Comparison of ENCODE assay signal across 8 mouse cellular contexts in the genomic region with DNA sequence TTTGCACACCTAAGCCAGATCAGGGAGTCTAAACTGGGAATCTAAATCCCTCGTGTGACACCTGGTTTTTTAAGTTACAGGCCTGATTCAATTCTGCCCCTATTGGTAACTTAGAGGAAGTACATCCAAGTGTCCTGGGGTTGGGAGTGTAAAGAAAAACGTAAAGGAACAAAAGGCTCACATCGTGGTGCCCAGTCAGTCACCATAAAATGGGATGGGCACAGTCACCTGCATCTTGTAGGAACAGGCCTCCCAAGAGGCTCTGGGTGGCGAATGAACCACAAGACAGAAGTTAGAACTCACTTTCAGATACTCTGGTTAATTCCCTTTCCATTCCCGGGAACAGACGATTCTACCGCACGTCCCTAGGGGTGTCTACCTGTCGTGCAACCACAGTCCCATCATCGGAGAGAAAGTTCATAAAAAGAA. TPM values are rescaled to one million over a fixed set of nuclear protein-coding genes. Genes with fewer than 3 reads are reported as not detected.
A peak's percentile ranks its signal among the peaks of the same experiment; 100 is the strongest.
DNase-seq lines count a peak whose midpoint lies in the region; ATAC-seq and TF ChIP-seq lines count a peak whose summit lies in the region.

No protein-coding gene starts in this region.

- WGBS in heart, adult 2 months, result 18% methylated on average over 10 of the region's 10 CpGs
- WGBS in forebrain, embryonic 14.5 days, result 1% methylated on average over 10 of the region's 10 CpGs
- WGBS in liver, embryonic 11.5 days, result 2% methylated on average over 10 of the region's 10 CpGs
- 10% methylated on average over 10 of the region's 10 CpGs for WGBS in small intestine, adult 2 months

- peak; percentile 76 for TF ChIP-seq CTCF in heart, adult 2 months (IDR thresholded peaks at IDR 0.05)
- peak in 2 of 3 experiments; percentile 58 to 70; a peak in 4 of 6 replicates for TF ChIP-seq CTCF in MEL (IDR thresholded peaks at IDR 0.05 in 2 of 3, conservative IDR thresholded peaks at IDR 0.05 in 1 of 3; ENCODE audit: control insufficient read depth in 1 of 3, insufficient read depth in 1 of 3, low read depth in 2 of 3, low read length in 3 of 3, poor library complexity in 1 of 3, severe bottlenecking in 1 of 3)
- peak; percentile 29; the same call in 1 of the 2 replicates for TF ChIP-seq CTCF in small intestine, adult 2 months (IDR thresholded peaks at IDR 0.05; ENCODE audit: extremely low read depth, insufficient read length, insufficient replicate concordance, low read depth, low read length)

- H3K27ac ChIP-seq in heart, adult 2 months, result peak overlapping the region; percentile 80
- H3K27ac ChIP-seq in MEL (ENCODE audit: control insufficient read depth, low read depth, low read length), result no peak overlapping the region; the same call in 1 of the 2 replicates
- H3K27ac ChIP-seq in forebrain, embryonic 14.5 days (ENCODE audit: low read depth, low read length), result no peak overlapping the region
- no peak overlapping the region for H3K27ac ChIP-seq in liver, embryonic 11.5 days (ENCODE audit: low read depth, low read length)
- H3K27ac ChIP-seq in small intestine, adult 2 months (ENCODE audit: insufficient read depth, low read depth, low read length), result peak overlapping the region; percentile 43

- peak; percentile 24 for TF ChIP-seq RAD21 in MEL (IDR thresholded peaks at IDR 0.05; ENCODE audit: low read depth, low read length)

- intact Hi-C loops in heart, adult 2 months (cut with DNase I), result loop anchor here (2.0 kb wide), 2 partner anchors 17 to 91 kb away; no protein-coding TSS in a partner anchor
- intact Hi-C loops in heart, postnatal 14 days (cut with DNase I), result loop anchor here (2.0 kb wide), 1 partner anchor 29 kb away; no protein-coding TSS in a partner anchor

- no peaks in the 10 kb centered on the region for H3K36me3 ChIP-seq in heart, adult 2 months (ENCODE audit: control insufficient read depth, insufficient read depth, low read length)
- H3K36me3 ChIP-seq in MEL (ENCODE audit: control insufficient read depth in 1 of 2, insufficient read depth in 2 of 2, low read length in 2 of 2), result peaks cover 0 to 34% of the 10 kb centered on the region in 2 experiments; a peak in 3 of 4 replicates
- H3K36me3 ChIP-seq in forebrain, embryonic 14.5 days (ENCODE audit: control insufficient read depth, insufficient read depth, low read length), result no peaks in the 10 kb centered on the region
- H3K36me3 ChIP-seq in liver, embryonic 11.5 days (ENCODE audit: control insufficient read depth, insufficient read depth, low read length), result no peaks in the 10 kb centered on the region
- H3K36me3 ChIP-seq in small intestine, adult 2 months (ENCODE audit: control insufficient read depth, insufficient read depth, low read length), result no peaks in the 10 kb centered on the region

- ATAC-seq in forebrain, embryonic 14.5 days, result no peak
- ATAC-seq in liver, embryonic 11.5 days (replicated peaks; ENCODE audit: low FRiP score), result no peak

- 0 out of 2 replicates have a peak, but pooled peaks cover 1% of the 10 kb centered on the region for H3K79me2 ChIP-seq in heart, adult 2 months (replicated peaks; ENCODE audit: control insufficient read depth, insufficient read depth, low read length)
- H3K79me2 ChIP-seq in MEL (ENCODE audit: control insufficient read depth, insufficient read depth, low read length, poor library complexity), result peaks cover 63% of the 10 kb centered on the region

- no peaks in the 10 kb centered on the region for H3K9me3 ChIP-seq in MEL (replicated peaks; ENCODE audit: insufficient read depth, low read length)
- H3K9me3 ChIP-seq in forebrain, embryonic 14.5 days (replicated peaks; ENCODE audit: control insufficient read depth, low read length), result no peaks in the 10 kb centered on the region
- H3K9me3 ChIP-seq in liver, embryonic 11.5 days (ENCODE audit: control insufficient read depth, low read length), result no peaks in the 10 kb centered on the region

- peaks cover 1% of the 10 kb centered on the region for H3K4me1 ChIP-seq in heart, adult 2 months (ENCODE audit: control insufficient read depth, insufficient read depth, low read length)
- peaks cover 19 to 48% of the 10 kb centered on the region in 2 experiments for H3K4me1 ChIP-seq in MEL (ENCODE audit: control insufficient read depth in 1 of 2, insufficient read depth in 2 of 2, low read length in 2 of 2)
- 0 out of 2 replicates have a peak, but pooled peaks cover 5% of the 10 kb centered on the region for H3K4me1 ChIP-seq in forebrain, embryonic 14.5 days (ENCODE audit: control insufficient read depth, insufficient read depth, low read length)
- H3K4me1 ChIP-seq in liver, embryonic 11.5 days (replicated peaks; ENCODE audit: control insufficient read depth, insufficient read depth, low read length), result peaks cover 22% of the 10 kb centered on the region
- peaks cover 26% of the 10 kb centered on the region for H3K4me1 ChIP-seq in small intestine, adult 2 months (ENCODE audit: control insufficient read depth, insufficient read depth, insufficient read length, low read length)

- TF ChIP-seq POLR2A in heart, adult 2 months (IDR thresholded peaks at IDR 0.05; ENCODE audit: insufficient read depth, low read depth, low read length), result no peak
- TF ChIP-seq POLR2A in MEL (IDR thresholded peaks at IDR 0.05; ENCODE audit: control insufficient read depth in 1 of 2, insufficient read depth in 1 of 2, low read depth in 1 of 2, low read length in 2 of 2, poor library complexity in 1 of 2), result no peak
- no peak for TF ChIP-seq POLR2A in small intestine, adult 2 months (IDR thresholded peaks at IDR 0.05; ENCODE audit: low read depth, low read length)

- H3K9ac ChIP-seq in heart, adult 2 months (ENCODE audit: low read depth, low read length), result peak overlapping the region; percentile 74
- peak overlapping the region; percentile 80 for H3K9ac ChIP-seq in MEL (ENCODE audit: control insufficient read depth, low read depth, low read length, poor library complexity, severe bottlenecking)
- H3K9ac ChIP-seq in forebrain, embryonic 14.5 days (ENCODE audit: low read length), result peak overlapping the region; percentile 60; the same call in 1 of the 2 replicates
- H3K9ac ChIP-seq in liver, embryonic 11.5 days (ENCODE audit: low read depth, low read length), result peak overlapping the region; percentile 78

- peak overlapping the region; percentile 97 for H3K4me2 ChIP-seq in forebrain, embryonic 14.5 days (ENCODE audit: low read length)
- peak overlapping the region; percentile 94 for H3K4me2 ChIP-seq in liver, embryonic 11.5 days

- H3K27me3 ChIP-seq in heart, adult 2 months (ENCODE audit: control insufficient read depth, insufficient read depth, low read length), result peaks cover 1% of the 10 kb centered on the region; the same call in 1 of the 2 replicates
- no peaks in the 10 kb centered on the region for H3K27me3 ChIP-seq in MEL (ENCODE audit: control insufficient read depth in 1 of 2, insufficient read depth in 2 of 2, low read length in 2 of 2)
- H3K27me3 ChIP-seq in forebrain, embryonic 14.5 days (replicated peaks; ENCODE audit: control insufficient read depth, insufficient read depth, low read length), result no peaks in the 10 kb centered on the region; the same call in 1 of the 2 replicates
- H3K27me3 ChIP-seq in liver, embryonic 11.5 days (replicated peaks; ENCODE audit: control insufficient read depth, insufficient read depth, low read length), result no peaks in the 10 kb centered on the region
- H3K27me3 ChIP-seq in small intestine, adult 2 months (ENCODE audit: control insufficient read depth, insufficient read depth, low read length), result no peaks in the 10 kb centered on the region

- peak overlapping the region; percentile 51 for H3K4me3 ChIP-seq in heart, adult 2 months
- H3K4me3 ChIP-seq in MEL (ENCODE audit: control insufficient read depth in 1 of 2, insufficient read depth in 1 of 2, low read depth in 2 of 2, low read length in 2 of 2), result peak overlapping the region; percentile 80 to 88
- H3K4me3 ChIP-seq in forebrain, embryonic 14.5 days (ENCODE audit: low read depth, low read length), result peak overlapping the region; percentile 56
- H3K4me3 ChIP-seq in liver, embryonic 11.5 days (ENCODE audit: low read depth, low read length), result peak overlapping the region; percentile 79
- peak overlapping the region; percentile 55 for H3K4me3 ChIP-seq in small intestine, adult 2 months (ENCODE audit: low read depth, low read length)

- no peak for TF ChIP-seq EP300 in heart, adult 2 months (IDR thresholded peaks at IDR 0.05; ENCODE audit: insufficient read depth, low read depth, low read length)
- no peak for TF ChIP-seq EP300 in MEL (IDR thresholded peaks at IDR 0.05; ENCODE audit: low read depth in 1 of 2, low read length in 2 of 2)

- peak in 1 of 2 experiments; percentile 26 for DNase-seq in heart, adult 2 months
- DNase-seq in heart, postnatal 14 days, result no peak
- DNase-seq in MEL (ENCODE audit: low read depth, low spot score), result peak; percentile 80
- peak; percentile 65 for DNase-seq in forebrain, embryonic 14.5 days (ENCODE audit: low spot score)
- no peak for DNase-seq in liver, embryonic 11.5 days (ENCODE audit: low spot score)
- no peak for DNase-seq in spleen, adult 18-20 months
- DNase-seq in testis, postnatal 10 days (ENCODE audit: low spot score), result no peak

TF ChIP-seq in MEL, 35 proteins besides CTCF, POLR2A, EP300 and RAD21:
- TF ChIP-seq MYC (IDR thresholded peaks at IDR 0.05; ENCODE audit: low read depth, low read length), result 0 out of 2 replicates have a peak, but pooled peaks have one; percentile 43
- no peak for TF ChIP-seq TCF12 (IDR thresholded peaks at IDR 0.05; ENCODE audit: low read depth, low read length)
- no peak for TF ChIP-seq MYB (IDR thresholded peaks at IDR 0.05; ENCODE audit: low read depth, low read length)
- TF ChIP-seq POLR2AphosphoS5 (IDR thresholded peaks at IDR 0.05; ENCODE audit: borderline replicate concordance, low read depth, low read length), result no peak
- no peak for TF ChIP-seq KAT2A (conservative IDR thresholded peaks at IDR 0.05; ENCODE audit: low read depth, low read length)
- TF ChIP-seq MXI1 (IDR thresholded peaks at IDR 0.05; ENCODE audit: low read depth, low read length), result peak; percentile 35; the same call in 1 of the 2 replicates
- peak; percentile 13; the same call in 1 of the 2 replicates for TF ChIP-seq ETS1 (IDR thresholded peaks at IDR 0.05; ENCODE audit: low read depth, low read length)
- no peak for TF ChIP-seq SMC3 (IDR thresholded peaks at IDR 0.05; ENCODE audit: low read depth, low read length)
- no peak for TF ChIP-seq GATA1 (IDR thresholded peaks at IDR 0.05; ENCODE audit: low read depth, low read length)
- TF ChIP-seq SIN3A (IDR thresholded peaks at IDR 0.05; ENCODE audit: low read length), result peak; percentile 41; the same call in 1 of the 2 replicates

RNA-seq across cellular contexts. Expression of gene Hk2, which starts 2.3 kb away (rescaled TPM):
- 100 to 1,000 TPM; 325 to 363 TPM for total RNA-seq in heart, adult 2 months (2021)
- 104 and 173 TPM in 2 replicates for polyA plus RNA-seq in heart, adult 2 months (2012; rRNA removed)
- 100 to 1,000 TPM; 206 to 212 TPM for total RNA-seq in heart, postnatal 14 days (2021)
- 51.6 and 75.6 TPM in 2 replicates for total RNA-seq in MEL (2012; rRNA removed)
- 10 to 100 TPM in 1 of 2 experiments, not detected in 1; 44.2 TPM for polyA plus RNA-seq in MEL (2012; ENCODE audit: insufficient read depth in 1 of 2, insufficient read length in 2 of 2, low read depth in 1 of 2, low replicate concordance in 2 of 2, missing spikeins in 1 of 2)
- polyA plus RNA-seq in forebrain, embryonic 14.5 days (2014; fragmentation: Nextera tagmentation; extraction: Ambion mirVana), result 4.9 and 5.5 TPM in 2 replicates
- polyA plus RNA-seq in liver, embryonic 11.5 days (2014; fragmentation: Nextera tagmentation; extraction: Ambion mirVana), result 25.0 and 29.0 TPM in 2 replicates
- 2.2 and 6.1 TPM in 2 replicates for polyA plus RNA-seq in small intestine, adult 2 months (2012; rRNA removed)

Comparison
In these comparisons a context has a peak if more than half of its experiments do, and no peak if none do; other contexts are left out.
1. DNase-seq: peak in MEL (single experiment) and forebrain, embryonic 14.5 days (single experiment); none in heart, postnatal 14 days (0 of 2), liver, embryonic 11.5 days (single experiment), spleen, adult 18-20 months (0 of 2) and testis, postnatal 10 days (single experiment).
2. H3K27ac ChIP-seq: peak in heart, adult 2 months (single experiment) and small intestine, adult 2 months (single experiment); none in MEL (single experiment), forebrain, embryonic 14.5 days (single experiment) and liver, embryonic 11.5 days (single experiment).
3. Peak in every context shown above with its lines, with median percentiles within 50 percentile points of each other: H3K4me3 ChIP-seq, H3K9ac ChIP-seq and CTCF ChIP-seq.